Mouse (Mus musculus): ENCODE measurements around the gene Ncoa4. TPM values are rescaled to one million over a fixed set of nuclear protein-coding genes. Genes with fewer than 3 reads are reported as not detected.
"Not testable (repeated sequence)": the region's sequence is repeated elsewhere in the genome, so short reads cannot be mapped to it uniquely, and the experiment has no call there.

Ncoa4 gene
- polyA plus RNA-seq, 1 experiment from 2014 or later = 92.7 TPM

GRCm38 (mm10) chr14:32192437-32192836, 32.8 kb downstream of the Ncoa4 start:
- no peak overlapping the region for H3K9ac ChIP-seq (replicated peaks; ENCODE audit: low read length)
- no peak overlapping the region for H3K27ac ChIP-seq (replicated peaks; ENCODE audit: low read depth, low read length)
- DNase-seq (ENCODE audit: low spot score) = peak; percentile 68
- WGBS = 57% methylated on average over 3 of the region's 3 CpGs
- no peak overlapping the region for H3K4me2 ChIP-seq (ENCODE audit: low read depth, low read length)
- no peaks in the 10 kb centered on the region for H3K27me3 ChIP-seq (ENCODE audit: control insufficient read depth, insufficient read depth, low read length)
- no peaks in the 10 kb centered on the region for H3K4me1 ChIP-seq (ENCODE audit: control insufficient read depth, insufficient read depth, low read length)
- ATAC-seq (replicated peaks; ENCODE audit: insufficient number of reproducible peaks, low FRiP score, low TSS enrichment, low read depth) = no peak
- H3K4me3 ChIP-seq (ENCODE audit: low read depth, low read length) = no peak overlapping the region
- H3K36me3 ChIP-seq (replicated peaks; ENCODE audit: control insufficient read depth, insufficient read depth, low read depth, low read length) = no peaks in the 10 kb centered on the region; the same call in 1 of the 2 replicates
- no peaks in the 10 kb centered on the region for H3K9me3 ChIP-seq (replicated peaks; ENCODE audit: control insufficient read depth, low read length)

- not testable (repeated sequence) for H3K4me1 ChIP-seq (ENCODE audit: control insufficient read depth, insufficient read depth, low read length); H3K9me3 ChIP-seq (replicated peaks; ENCODE audit: control insufficient read depth, low read length); DNase-seq (ENCODE audit: low spot score); H3K27me3 ChIP-seq (ENCODE audit: control insufficient read depth, insufficient read depth, low read length); H3K9ac ChIP-seq (replicated peaks; ENCODE audit: low read length); H3K4me2 ChIP-seq (ENCODE audit: low read depth, low read length); H3K4me3 ChIP-seq (ENCODE audit: low read depth, low read length); H3K36me3 ChIP-seq (replicated peaks; ENCODE audit: control insufficient read depth, insufficient read depth, low read depth, low read length); ATAC-seq (replicated peaks; ENCODE audit: insufficient number of reproducible peaks, low FRiP score, low TSS enrichment, low read depth); H3K27ac ChIP-seq (replicated peaks; ENCODE audit: low read depth, low read length)
- WGBS = 78% methylated on average over 5 of the region's 5 CpGs
Measured at GRCm38 (mm10) chr14:32193557-32193956, 33.9 kb downstream of the Ncoa4 start.

GRCm38 (mm10) chr14:32201354-32201753, 41.7 kb downstream of the Ncoa4 start:
- H3K4me3 ChIP-seq (ENCODE audit: low read depth, low read length) = peak overlapping the region; percentile 100
- peak overlapping the region; percentile 56 for H3K4me2 ChIP-seq (ENCODE audit: low read depth, low read length)
- ATAC-seq (replicated peaks; ENCODE audit: insufficient number of reproducible peaks, low FRiP score, low TSS enrichment, low read depth) (no peak), DNase-seq (ENCODE audit: low spot score) (peak; percentile 27)
- H3K27me3 ChIP-seq (ENCODE audit: control insufficient read depth, insufficient read depth, low read length) = no peaks in the 10 kb centered on the region
- peak overlapping the region; percentile 87 for H3K9ac ChIP-seq (replicated peaks; ENCODE audit: low read length)
- no peak overlapping the region for H3K27ac ChIP-seq (replicated peaks; ENCODE audit: low read depth, low read length)
- WGBS = under 1% methylated on average over 25 of the region's 26 CpGs
- no peaks in the 10 kb centered on the region for H3K9me3 ChIP-seq (replicated peaks; ENCODE audit: control insufficient read depth, low read length)
- no peaks in the 10 kb centered on the region; the same call in none of the 2 replicates for H3K4me1 ChIP-seq (ENCODE audit: control insufficient read depth, insufficient read depth, low read length)
- H3K36me3 ChIP-seq (replicated peaks; ENCODE audit: control insufficient read depth, insufficient read depth, low read depth, low read length) = no peaks in the 10 kb centered on the region; the same call in 1 of the 2 replicates

DNA sequence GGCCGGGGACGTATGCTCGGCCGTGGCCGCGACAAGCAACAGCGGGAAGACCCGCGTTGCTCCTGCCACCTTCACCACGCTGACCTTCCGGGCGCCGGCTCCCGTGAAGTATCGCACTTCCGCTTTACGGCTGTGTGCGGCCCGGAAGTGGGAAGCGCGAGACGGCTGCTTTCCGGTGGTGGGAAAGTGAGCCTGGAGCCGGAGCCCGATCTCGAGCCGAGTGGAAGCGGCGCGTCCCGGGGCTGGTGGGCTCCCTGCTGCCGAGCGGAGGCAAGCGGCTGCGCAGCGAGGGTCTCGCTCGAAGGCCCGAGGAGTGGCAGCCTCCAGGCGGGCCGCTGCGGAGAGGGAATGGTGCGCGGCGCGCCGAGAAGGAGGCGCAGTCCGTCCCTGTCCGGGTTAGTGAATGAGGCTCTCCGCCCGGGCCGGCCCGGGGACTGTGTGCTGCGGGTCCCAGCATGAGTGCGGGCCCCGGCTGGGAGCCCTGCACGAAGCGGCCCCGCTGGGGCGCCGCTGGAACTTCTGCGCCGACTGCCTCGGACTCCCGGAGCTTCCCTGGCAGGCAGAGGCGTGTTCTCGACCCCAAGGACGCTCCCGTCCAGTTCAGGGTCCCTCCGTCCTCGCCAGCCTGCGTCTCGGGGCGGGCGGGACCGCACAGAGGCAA, 42.3 kb downstream of the Ncoa4 start, which contains the start of the genes Timm23 and Parg:
TSS of gene Timm23 (minus strand) at position 108 of the 661 bp plus-strand sequence.
TSS of gene Parg (plus strand) at position 159 of the 661 bp plus-strand sequence.
- Histone ChIP-seq H3K9ac (replicated peaks; ENCODE audit: low read length) (peak within 1 kb of the TSS; percentile 87), H3K9me3 (replicated peaks; ENCODE audit: control insufficient read depth, low read length) (no peaks in the 10 kb centered on the region), H3K4me2 (ENCODE audit: low read depth, low read length) (peak within 1 kb of the TSS; percentile 86), H3K27me3 (ENCODE audit: control insufficient read depth, insufficient read depth, low read length) (no peaks in the 10 kb centered on the region), H3K4me3 (ENCODE audit: low read depth, low read length) (peak within 1 kb of the TSS; percentile 100), H3K27ac (replicated peaks; ENCODE audit: low read depth, low read length) (0 out of 2 replicates have a peak within 1 kb of the TSS, but pooled peaks have one; percentile 35), H3K4me1 (ENCODE audit: control insufficient read depth, insufficient read depth, low read length) (no peaks in the 10 kb centered on the region; the same call in none of the 2 replicates), H3K36me3 (replicated peaks; ENCODE audit: control insufficient read depth, insufficient read depth, low read depth, low read length) (no peaks in the 10 kb centered on the region; the same call in 1 of the 2 replicates)
- peak; percentile 92 for DNase-seq (ENCODE audit: low spot score)
- ATAC-seq (replicated peaks; ENCODE audit: insufficient number of reproducible peaks, low FRiP score, low TSS enrichment, low read depth) = peak; percentile 85
- under 1% methylated on average over 64 of the region's 77 CpGs for WGBS

DNA sequence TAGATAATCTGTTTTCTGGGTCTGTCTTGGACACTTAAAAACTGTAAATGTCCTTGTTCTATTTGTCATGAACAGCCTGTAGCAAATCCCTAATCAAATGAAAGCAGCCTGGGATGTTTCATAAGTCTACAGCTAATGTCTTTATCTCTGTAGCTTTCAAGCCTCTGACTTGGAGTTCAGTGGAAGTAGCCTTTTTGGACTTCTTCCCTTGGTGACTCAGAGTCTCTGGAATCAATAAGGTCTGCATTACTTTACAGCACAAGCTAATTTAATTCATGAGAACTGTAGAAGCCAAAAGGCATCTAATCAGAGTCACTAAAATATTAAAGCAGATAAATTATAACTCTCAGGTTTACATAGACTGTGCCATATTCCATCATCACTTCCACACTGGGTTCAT, 66.9 kb downstream of the Ncoa4 start:
- no peaks in the 10 kb centered on the region for H3K4me1 ChIP-seq (ENCODE audit: control insufficient read depth, insufficient read depth, low read length)
- no peak overlapping the region for H3K4me2 ChIP-seq (ENCODE audit: low read depth, low read length)
- H3K9me3 ChIP-seq (replicated peaks; ENCODE audit: control insufficient read depth, low read length) = no peaks in the 10 kb centered on the region
- no peak overlapping the region for H3K9ac ChIP-seq (replicated peaks; ENCODE audit: low read length)
- DNase-seq (ENCODE audit: low spot score) (no peak), ATAC-seq (replicated peaks; ENCODE audit: insufficient number of reproducible peaks, low FRiP score, low TSS enrichment, low read depth) (no peak)
- no peaks in the 10 kb centered on the region for H3K36me3 ChIP-seq (replicated peaks; ENCODE audit: control insufficient read depth, insufficient read depth, low read depth, low read length)
- no peak overlapping the region for H3K27ac ChIP-seq (replicated peaks; ENCODE audit: low read depth, low read length)
- no peak overlapping the region for H3K4me3 ChIP-seq (ENCODE audit: low read depth, low read length)
- no peaks in the 10 kb centered on the region for H3K27me3 ChIP-seq (ENCODE audit: control insufficient read depth, insufficient read depth, low read length)

DNA sequence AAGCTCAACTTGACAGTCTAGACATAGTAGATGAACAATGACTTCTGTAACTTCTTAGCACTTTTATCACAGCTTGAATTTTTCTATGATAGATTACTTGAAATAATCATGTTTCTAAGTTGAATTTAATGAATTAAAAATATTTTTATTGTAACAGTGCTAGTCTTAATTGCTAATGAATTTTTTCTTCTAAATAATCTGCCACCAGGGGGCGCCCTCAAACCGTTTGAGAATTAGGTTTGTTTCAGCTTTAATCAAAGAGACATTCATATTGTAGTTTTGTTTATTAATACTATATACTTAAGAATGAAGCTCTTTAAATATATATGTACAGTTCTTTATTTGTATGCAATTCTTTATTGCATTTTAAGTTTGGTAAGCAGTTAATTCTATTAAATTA, 69.3 kb downstream of the Ncoa4 start:
- no peak overlapping the region for H3K27ac ChIP-seq (replicated peaks; ENCODE audit: low read depth, low read length)
- H3K9me3 ChIP-seq (replicated peaks; ENCODE audit: control insufficient read depth, low read length) = no peaks in the 10 kb centered on the region
- H3K4me1 ChIP-seq (ENCODE audit: control insufficient read depth, insufficient read depth, low read length) = no peaks in the 10 kb centered on the region
- peak; percentile 81 for DNase-seq (ENCODE audit: low spot score)
- 0% methylated on average over 2 of the region's 2 CpGs for WGBS
- no peak overlapping the region for H3K4me2 ChIP-seq (ENCODE audit: low read depth, low read length)
- ATAC-seq (replicated peaks; ENCODE audit: insufficient number of reproducible peaks, low FRiP score, low TSS enrichment, low read depth) = no peak
- no peak overlapping the region for H3K9ac ChIP-seq (replicated peaks; ENCODE audit: low read length)
- no peak overlapping the region for H3K4me3 ChIP-seq (ENCODE audit: low read depth, low read length)
- H3K36me3 ChIP-seq (replicated peaks; ENCODE audit: control insufficient read depth, insufficient read depth, low read depth, low read length) = no peaks in the 10 kb centered on the region
- no peaks in the 10 kb centered on the region for H3K27me3 ChIP-seq (ENCODE audit: control insufficient read depth, insufficient read depth, low read length)

Other genes with a start within 250 kb of the Ncoa4 start
- 0.04 and 0.20 TPM in 2 replicates for gene Galnt15, start 130.9 kb upstream of the Ncoa4 start, polyA plus RNA-seq (2014; fragmentation: Nextera tagmentation; extraction: Ambion mirVana)
- gene Oxnad1, start 74.5 kb upstream of the Ncoa4 start, polyA plus RNA-seq (2014; fragmentation: Nextera tagmentation; extraction: Ambion mirVana) = 14.7 and 19.3 TPM in 2 replicates
- 95.7 and 96.1 TPM in 2 replicates for gene Dph3, start 74.1 kb upstream of the Ncoa4 start, polyA plus RNA-seq (2014; fragmentation: Nextera tagmentation; extraction: Ambion mirVana)
- gene Msmb, start 17.8 kb upstream of the Ncoa4 start, polyA plus RNA-seq (2014; fragmentation: Nextera tagmentation; extraction: Ambion mirVana) = not detected in 2 replicates
- 315 and 318 TPM in 2 replicates for gene Timm23, start 42.0 kb downstream of the Ncoa4 start, polyA plus RNA-seq (2014; fragmentation: Nextera tagmentation; extraction: Ambion mirVana)
- gene Parg, start 42.1 kb downstream of the Ncoa4 start, polyA plus RNA-seq (2014; fragmentation: Nextera tagmentation; extraction: Ambion mirVana) = 74.2 and 81.7 TPM in 2 replicates
- 13.2 and 17.1 TPM in 2 replicates for gene Ogdhl, start 162.2 kb downstream of the Ncoa4 start, polyA plus RNA-seq (2014; fragmentation: Nextera tagmentation; extraction: Ambion mirVana)
- 0.34 TPM in 1 of 2 replicates, not detected in the other for gene 1700024G13Rik, start 228.5 kb downstream of the Ncoa4 start, polyA plus RNA-seq (2014; fragmentation: Nextera tagmentation; extraction: Ambion mirVana)